Mouse (Mus musculus): Measurements from ENCODE around the gene Flnb.

Flnb gene

DNA sequence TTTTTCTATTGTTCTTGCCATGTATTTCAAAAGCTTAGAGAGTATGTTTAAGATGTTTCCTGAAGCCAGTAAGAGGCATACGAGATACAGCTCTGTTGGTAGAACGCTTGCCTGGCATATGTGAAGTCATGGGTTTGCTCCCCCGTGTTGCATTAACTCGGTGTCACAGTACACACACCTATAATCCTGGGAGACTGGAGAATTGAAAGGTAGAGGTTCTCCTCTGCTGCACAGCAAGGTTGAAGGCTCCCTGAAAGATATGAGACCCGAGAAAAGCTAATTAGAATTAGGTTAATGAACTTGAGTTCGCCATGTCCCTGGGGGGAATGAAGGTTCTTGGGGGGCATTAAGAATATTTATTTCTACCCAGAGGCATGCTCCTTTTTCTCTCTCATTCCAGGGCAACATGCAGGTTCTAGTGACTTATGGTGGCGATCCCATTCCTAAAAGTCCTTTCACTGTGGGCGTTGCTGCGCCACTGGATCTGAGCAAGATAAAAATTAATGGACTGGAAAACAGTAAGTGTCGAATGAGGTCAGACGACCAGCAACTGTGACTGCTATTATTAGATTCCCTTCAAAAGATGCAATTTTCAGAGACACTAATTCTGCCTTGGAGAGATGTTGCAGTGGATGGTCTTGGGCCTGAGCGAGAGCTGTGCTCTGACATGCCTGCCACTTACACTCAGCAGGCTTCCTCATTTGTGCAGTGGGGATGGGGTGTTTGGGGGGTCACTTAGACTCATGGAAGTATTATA lies 83.9 kb downstream of the Flnb start:
- DNase-seq, result no peak

DNA sequence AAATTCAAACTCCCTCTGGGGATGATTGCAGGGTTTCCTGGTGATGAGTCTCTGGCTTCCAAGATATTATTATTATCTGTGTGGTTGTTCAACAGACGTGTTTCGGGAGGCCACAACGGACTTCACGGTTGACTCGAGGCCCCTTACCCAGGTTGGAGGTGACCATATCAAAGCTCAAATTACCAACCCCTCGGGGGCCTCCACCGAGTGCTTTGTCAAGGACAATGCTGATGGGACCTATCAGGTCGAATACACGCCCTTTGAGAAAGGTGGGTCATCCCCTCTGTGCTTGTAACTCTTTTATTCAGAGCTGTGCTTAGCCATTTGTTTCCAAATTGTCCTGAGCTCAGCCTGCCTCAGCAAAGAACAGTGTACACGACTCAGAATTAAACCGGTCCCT lies 89.3 kb downstream of the Flnb start:
- DNase-seq, result no peak

- no peak for DNase-seq
Measured at GRCm38 (mm10) chr14:7909472-7909871, 91.7 kb downstream of the Flnb start.

GRCm38 (mm10) chr14:7913842-7914241 lies 96.1 kb downstream of the Flnb start:
- no peak for DNase-seq

GRCm38 (mm10) chr14:7914461-7914860 lies 96.7 kb downstream of the Flnb start:
- no peak for DNase-seq

- no peak for DNase-seq
Measured at GRCm38 (mm10) chr14:7918150-7918991, 100.6 kb downstream of the Flnb start.

DNA sequence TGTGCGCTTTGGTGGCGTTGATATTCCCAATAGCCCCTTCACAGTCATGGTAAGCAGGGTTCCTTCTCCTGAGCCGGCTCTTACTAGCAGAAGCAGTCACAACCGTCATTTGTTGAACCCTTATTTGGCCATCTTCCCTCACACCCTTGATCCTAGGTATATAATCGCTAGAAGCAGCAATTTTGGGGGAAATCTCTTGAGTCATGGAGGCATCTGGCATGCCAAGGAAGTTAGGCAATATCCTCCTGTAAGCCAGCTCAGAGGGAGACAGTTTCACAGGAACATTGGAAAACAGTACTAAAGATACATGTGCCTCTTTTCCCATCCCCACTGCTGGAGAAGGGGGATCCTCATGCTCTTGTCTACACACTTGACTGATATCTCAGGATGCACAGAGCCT lies 101.6 kb downstream of the Flnb start:
- DNase-seq, result no peak

- DNase-seq, result no peak
Measured at GRCm38 (mm10) chr14:7919921-7920320, 102.2 kb downstream of the Flnb start.

DNA sequence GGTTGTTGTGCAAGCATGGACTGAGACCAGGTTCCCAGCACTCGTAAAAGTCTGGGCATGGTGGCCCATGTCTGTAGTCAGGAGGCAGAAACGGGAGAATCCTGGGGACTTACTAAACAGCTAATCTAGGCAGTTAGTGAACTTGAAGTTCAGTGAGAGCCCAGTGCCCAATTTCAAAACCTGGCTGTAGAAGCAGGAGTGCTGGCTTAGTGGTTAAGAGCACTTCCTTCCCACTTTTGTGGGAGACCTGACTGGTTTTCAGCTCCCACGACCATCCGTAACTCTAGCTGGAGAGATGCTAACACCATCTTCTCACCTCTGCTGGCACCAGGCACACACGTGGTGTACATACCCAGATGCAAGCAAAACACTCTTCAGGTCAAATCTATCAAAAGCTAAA lies 103.7 kb downstream of the Flnb start:
- no peak for DNase-seq

GRCm38 (mm10) chr14:7923635-7924034 lies 105.9 kb downstream of the Flnb start:
- DNase-seq, result no peak

DNA sequence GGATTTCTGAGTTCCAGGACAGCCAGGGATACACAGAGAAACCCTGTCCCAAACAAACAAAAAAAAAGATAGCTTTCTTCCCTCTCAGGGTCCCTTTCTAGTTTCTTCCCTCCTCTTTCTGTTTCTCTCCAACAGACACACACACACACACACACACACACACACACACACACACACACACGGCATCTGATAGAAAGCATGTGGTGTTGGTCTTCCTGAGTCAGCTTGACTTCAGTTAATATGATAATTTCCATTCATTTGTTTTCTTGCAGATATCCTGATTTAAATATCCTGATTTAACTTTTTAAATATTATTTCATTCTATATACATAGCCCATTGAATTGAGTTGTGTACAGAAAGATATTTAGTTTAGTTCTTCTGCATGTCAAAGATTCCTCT lies 110.6 kb downstream of the Flnb start:
- DNase-seq, result no peak

GRCm38 (mm10) chr14:7929029-7929428 lies 111.3 kb downstream of the Flnb start:
- no peak for DNase-seq

DNA sequence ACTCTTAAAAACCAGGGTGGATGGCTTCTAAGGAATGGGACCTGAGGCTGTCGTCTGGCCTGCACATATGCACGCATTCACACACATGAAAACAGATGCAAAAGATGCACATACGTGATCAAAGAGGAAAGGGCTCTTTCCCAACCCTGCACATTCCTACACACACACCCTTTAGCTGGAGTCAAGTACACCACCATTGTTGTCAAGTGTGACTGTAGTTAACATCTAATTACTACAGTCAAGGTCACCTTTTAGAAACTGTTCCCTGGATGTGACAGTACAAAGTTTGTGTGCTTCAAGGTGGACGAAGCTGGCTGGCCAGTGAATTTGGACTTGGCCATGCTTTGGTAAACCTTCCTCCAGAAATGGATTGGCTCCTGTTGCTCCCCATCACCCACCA lies 114.4 kb downstream of the Flnb start:
- no peak for DNase-seq

DNA sequence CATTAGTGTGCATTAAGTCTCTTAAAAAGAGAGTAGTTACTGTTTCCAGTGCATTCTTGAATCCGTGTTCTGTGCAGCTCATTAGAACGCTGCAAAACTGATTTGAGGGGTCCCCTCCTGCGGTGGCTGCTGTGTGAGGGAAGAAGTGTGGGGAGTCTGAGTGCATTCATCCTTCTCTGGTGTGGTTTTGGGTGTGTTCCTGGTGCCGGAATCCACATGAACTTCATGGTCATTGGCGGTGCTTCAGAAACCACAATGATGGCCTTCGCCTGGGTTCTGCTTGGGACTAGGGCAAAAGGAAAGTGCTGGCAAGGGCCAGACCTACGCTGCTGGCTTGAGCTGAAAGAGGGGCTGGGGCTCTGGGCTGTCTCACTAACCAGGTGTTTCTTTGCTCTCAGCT lies 116.4 kb downstream of the Flnb start:
- DNase-seq, result no peak

- no peak for DNase-seq
Measured at GRCm38 (mm10) chr14:7937052-7937630, 119.4 kb downstream of the Flnb start.

DNA sequence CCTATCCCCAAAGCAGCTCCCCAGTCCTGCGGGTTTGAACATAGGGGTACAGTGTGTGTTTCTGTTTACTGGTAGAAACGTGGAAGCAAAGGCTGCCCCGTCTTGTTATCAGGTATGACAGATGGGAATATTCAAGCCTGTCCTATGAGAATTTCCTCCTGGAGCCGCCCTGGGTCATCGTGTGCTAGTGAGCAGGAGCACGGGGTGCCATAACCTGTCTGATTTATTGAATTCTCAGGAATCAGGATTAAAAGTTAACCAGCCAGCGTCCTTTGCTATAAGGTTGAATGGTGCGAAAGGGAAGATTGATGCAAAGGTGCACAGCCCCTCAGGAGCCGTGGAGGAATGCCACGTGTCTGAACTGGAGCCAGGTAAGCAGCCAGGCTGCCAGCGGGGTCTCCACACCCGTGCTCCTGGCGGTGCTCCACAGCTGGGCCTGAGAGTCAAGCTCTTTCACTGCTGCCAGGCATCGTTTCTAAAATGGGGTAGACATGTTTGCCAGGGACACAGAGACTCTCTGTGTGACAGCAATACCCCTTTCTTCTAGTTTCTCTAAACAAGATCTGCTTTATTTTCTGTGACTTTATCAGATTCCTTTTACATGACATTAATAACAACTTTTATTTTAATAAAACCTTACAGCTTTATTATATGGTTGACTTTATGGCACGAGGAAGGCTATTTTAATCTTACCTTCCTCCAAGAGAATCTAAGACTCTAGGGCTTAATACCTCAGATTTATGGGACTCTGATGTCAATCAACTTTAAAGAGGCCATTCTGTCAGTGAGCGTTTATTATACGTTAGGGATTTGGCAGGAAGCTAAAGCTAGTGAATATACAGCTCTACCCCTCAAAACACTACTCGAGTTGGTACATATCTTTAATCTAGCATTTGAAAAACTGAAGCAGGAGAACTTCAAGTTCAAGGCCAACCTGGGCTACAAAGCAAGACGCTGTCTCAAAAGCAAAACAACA lies 121.3 kb downstream of the Flnb start:
- no peak for DNase-seq

DNA sequence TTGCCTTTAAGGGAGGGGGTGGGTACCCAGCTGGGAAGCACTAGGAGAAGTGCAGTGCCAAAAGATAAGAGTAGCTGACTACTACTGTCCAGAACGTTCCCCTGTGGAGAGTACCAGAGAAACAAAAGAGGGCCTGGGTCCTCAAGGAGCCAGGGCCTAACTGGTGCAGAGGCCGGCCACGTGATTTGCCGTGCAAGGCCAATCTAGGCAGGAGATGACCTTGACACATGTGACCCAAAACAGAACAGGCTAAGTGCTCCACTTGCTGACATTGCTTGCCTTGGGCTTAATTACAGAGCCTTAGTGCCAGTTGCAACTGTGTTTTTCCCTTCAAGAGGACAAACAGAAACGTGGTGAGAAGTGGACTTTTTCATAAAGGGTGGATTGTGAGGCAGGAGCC lies 123.7 kb downstream of the Flnb start:
- DNase-seq, result no peak

- peak; percentile 25 for DNase-seq
Measured at GRCm38 (mm10) chr14:7943101-7943800, 125.5 kb downstream of the Flnb start.

DNA sequence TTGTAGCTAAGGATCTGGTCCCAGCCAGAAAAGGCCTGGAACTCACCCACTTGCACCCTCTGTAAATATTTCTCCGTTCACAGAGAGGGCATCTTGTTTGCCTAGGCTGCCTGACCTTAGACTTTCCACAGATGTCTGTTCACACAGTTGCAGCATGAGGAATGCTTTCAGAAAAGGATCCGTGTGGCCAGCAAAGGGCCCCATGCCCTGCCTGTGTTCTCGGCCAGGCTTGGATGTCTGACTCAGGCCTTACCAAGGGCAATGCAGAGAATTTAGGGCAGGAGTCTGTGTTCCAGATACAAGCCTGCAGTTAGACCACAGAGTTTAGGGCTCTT lies 126.0 kb downstream of the Flnb start:
- no peak for DNase-seq

GRCm38 (mm10) chr14:7944349-7945039 lies 126.7 kb downstream of the Flnb start:
- no peak for DNase-seq

DNA sequence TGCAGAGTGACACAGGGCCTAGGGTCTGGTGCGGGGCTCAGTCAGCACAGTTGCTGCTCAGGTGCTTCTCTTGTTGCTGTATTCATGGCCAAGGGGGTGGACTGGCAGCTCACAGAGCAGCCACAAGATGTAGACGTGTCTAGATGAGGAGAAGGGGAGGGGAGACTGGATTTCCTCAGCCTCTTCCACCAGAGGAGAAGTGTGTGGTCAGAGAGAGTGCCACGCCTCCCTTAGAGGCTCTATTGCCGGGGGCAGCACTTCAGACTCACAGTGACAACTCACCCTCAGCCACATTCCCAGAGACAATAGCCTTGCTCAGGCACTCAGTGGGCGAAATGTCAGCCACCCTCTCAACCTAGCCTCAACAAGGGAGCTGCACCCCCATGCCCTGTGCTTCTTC lies 127.5 kb downstream of the Flnb start:
- no peak for DNase-seq

DNA sequence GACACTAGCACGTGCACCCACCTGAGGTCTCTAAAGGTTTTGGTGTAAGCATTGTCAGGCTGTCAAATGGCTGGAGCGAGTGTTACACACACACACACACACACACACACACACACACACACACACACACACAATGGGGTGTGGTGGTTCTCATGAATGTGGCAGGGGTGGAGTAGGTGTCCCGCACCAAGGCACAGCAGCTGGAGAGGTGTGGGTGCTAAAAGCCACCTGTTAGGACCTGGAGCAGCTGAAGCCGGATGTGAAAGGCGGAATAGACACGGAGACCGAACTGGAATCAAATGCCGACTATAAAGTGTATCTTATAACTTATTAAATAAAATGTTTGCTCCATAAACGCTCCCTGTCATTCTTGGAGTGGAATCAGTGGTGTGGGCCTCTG lies 133.5 kb downstream of the Flnb start:
- no peak for DNase-seq

All from cerebellum, adult 8-10 months (tissue).